Mouse (Mus musculus) cerebellum, adult 2 months (tissue): ENCODE measurements around the gene Ulk4. TPM values are rescaled to one million over a fixed set of nuclear protein-coding genes. Genes with fewer than 3 reads are reported as not detected.

ENCODE experiments used
- DNase-seq, 2 experiments: peaks; one replicate each; pipeline ENCODE4 v3.0.0; 2021
- H3K27ac ChIP-seq: fragments of 200-500 bp; 2 replicates; pipeline ENCODE4 v1.5.1; 2012; ENCODE audit warnings: low read length, control low read depth, inconsistent platforms; ENCODE audit not compliant: insufficient read depth
- H3K27me3 ChIP-seq: fragments of 200-500 bp; 2 replicates; pipeline ENCODE4 v1.6.1; 2012; ENCODE audit warnings: inconsistent platforms, mild to moderate bottlenecking, low read length, moderate library complexity; ENCODE audit not compliant: control insufficient read depth, insufficient read depth
- H3K4me1 ChIP-seq: fragments of 200-500 bp; 2 replicates; pipeline ENCODE4 v1.6.1; 2011; ENCODE audit warnings: low read length; ENCODE audit not compliant: control insufficient read depth, insufficient read depth
- H3K4me3 ChIP-seq: fragments of 200-500 bp; replicated peaks from 2 replicates; pipeline ENCODE3; 2011; ENCODE audit warnings: mild to moderate bottlenecking, low read depth, low read length, control low read depth; ENCODE audit not compliant: insufficient read depth
- CTCF ChIP-seq: fragments of 200-500 bp; IDR thresholded peaks from 2 replicates; pipeline ENCODE4 v1.5.1; 2011; ENCODE audit warnings: low read depth, mild to moderate bottlenecking, control low read depth, low read length, moderate library complexity, borderline replicate concordance; ENCODE audit not compliant: insufficient read depth
- POLR2A ChIP-seq: fragments of 200-500 bp; IDR thresholded peaks from 2 replicates; pipeline ENCODE4 v1.6.1; 2011; ENCODE audit warnings: low read length, control low read depth, borderline replicate concordance; ENCODE audit not compliant: insufficient read depth
- WGBS: fragments of 180-500 bp; shearing (Covaris S2); methylation state at CpG from one replicate; pipeline ENCODE4 v1.1.7; 2018; 5-methylcytosine and 5-hydroxymethylcytosine counted together
- polyA plus RNA-seq: library from polyadenylated mRNA; depleted of rRNA; stranded (reverse); fragments of >200 nt; gene quantifications from 2 replicates; pipeline ENCODE4 v1.2.3, GENCODE M21; 2012

The Ulk4 gene
- polyA plus RNA-seq, 1 experiment, result 2.1 TPM

- WGBS, result 50% methylated on average over 14 of the region's 14 CpGs
- no peaks in the 10 kb centered on the region for H3K27me3 ChIP-seq
- H3K27ac ChIP-seq, result no peak overlapping the region
- H3K4me3 ChIP-seq, result no peak overlapping the region
- no peak for TF ChIP-seq CTCF
- no peak for DNase-seq
- no peaks in the 10 kb centered on the region for H3K4me1 ChIP-seq
Measured at GRCm38 (mm10) chr9:121023526-121024264, 253.3 kb downstream of the Ulk4 start.

DNA sequence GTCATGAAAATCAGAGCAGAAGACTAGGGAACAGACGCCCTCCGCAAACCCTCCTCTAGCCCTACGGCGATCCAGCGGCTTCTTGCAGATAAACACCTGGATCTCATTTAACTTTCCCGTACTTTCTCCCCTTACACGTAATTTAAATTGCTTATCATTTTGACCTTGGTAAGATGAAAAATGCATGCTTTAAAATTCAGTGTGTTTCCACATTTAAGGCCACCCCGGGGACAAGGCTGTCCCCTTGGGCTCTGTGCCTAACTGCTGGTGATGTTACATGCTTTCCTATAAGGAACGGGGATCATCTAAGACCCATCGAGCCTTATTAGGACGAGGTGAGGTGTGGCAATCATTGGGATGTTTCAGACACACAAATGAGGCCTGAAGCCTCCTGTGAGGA is 256.6 kb downstream of the Ulk4 start:
- H3K4me1 ChIP-seq, result no peaks in the 10 kb centered on the region
- TF ChIP-seq POLR2A, result no peak
- TF ChIP-seq CTCF, result no peak
- WGBS, result 97% methylated on average over 11 of the region's 11 CpGs
- no peak overlapping the region for H3K27ac ChIP-seq
- DNase-seq, result no peak
- no peaks in the 10 kb centered on the region for H3K27me3 ChIP-seq
- no peak overlapping the region for H3K4me3 ChIP-seq

- no peak overlapping the region for H3K4me3 ChIP-seq
- H3K27ac ChIP-seq, result no peak overlapping the region
- no peaks in the 10 kb centered on the region for H3K27me3 ChIP-seq
- DNase-seq, result no peak
- no peak for TF ChIP-seq POLR2A
- no peak for TF ChIP-seq CTCF
- no peaks in the 10 kb centered on the region for H3K4me1 ChIP-seq
- WGBS, result 89% methylated on average over 13 of the region's 13 CpGs
Measured at GRCm38 (mm10) chr9:121019932-121020331, 257.1 kb downstream of the Ulk4 start.

DNA sequence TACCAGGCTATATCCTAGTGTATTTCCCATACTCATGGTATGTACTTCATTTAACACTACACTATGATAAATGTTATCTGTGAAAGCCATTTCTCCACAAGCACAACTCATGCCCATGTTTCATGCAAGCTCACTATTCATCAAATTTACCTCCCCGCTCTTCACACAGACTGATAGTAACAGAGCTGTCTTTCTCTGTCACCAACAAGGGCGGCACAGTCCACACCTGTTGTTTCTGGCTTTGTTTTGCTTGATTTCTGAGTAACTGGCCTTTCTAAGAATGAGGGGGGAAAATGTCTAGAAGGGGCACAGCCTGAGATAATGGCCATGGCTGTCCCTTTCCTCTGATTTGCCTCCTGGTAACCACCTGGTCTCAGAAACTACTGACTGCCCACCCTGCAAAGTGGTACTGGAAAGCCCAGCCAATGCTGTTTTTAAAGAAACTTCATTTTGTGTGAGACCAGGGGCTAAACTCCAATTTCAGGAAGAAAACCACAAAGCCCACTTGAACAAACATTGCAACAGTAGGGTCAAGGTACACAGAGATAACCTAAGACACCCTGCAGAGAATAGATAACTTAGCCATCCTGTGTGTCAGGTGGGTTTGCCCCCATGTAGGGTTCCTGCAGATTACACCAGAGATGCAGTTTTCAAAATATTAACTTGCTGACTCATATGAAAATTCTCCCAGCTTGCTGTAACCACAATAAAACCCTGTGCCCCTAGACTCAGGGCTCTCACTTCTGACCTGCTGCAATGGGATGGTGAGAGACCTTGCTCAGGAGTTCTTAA is 258.3 kb downstream of the Ulk4 start:
- no peak overlapping the region for H3K27ac ChIP-seq
- 92% methylated on average over 2 of the region's 2 CpGs for WGBS
- no peak for DNase-seq
- H3K4me3 ChIP-seq, result no peak overlapping the region
- no peaks in the 10 kb centered on the region for H3K27me3 ChIP-seq
- H3K4me1 ChIP-seq, result no peaks in the 10 kb centered on the region
- TF ChIP-seq POLR2A (no peak), CTCF (no peak)

DNA sequence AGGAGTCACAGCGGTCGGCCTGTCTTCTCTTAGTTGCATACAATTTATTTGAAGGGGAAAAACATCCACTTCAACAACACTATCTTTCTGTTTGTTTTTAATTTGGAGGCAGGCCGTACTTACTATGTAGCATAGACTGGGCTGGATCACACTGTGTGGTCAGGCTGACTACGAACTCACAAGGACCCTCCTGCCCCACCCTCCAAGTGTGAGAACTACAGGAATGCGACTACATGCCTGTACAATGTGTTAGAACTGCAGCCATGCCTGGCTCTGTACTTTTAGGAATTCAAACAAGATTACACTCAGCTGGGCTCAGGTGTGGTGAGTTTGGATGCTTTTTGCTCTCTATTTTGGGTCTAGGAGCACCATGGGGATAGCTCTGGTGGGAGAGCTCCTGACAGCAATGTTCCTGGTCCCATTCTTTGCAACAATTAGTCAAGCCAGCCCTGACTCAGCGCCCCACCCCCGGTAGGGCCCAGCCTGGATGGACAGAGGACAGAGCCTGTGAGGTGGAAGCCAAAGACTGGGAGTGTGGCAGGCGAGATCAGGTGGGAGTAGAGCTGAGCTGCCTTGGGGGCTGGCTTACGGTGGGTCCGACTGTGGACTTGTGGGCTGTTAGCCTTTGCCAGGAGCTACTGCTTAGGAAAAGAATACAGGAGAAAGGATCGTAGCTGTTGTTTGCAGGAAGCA is 261.0 kb downstream of the Ulk4 start:
- WGBS, result 74% methylated on average over 11 of the region's 11 CpGs
- no peaks in the 10 kb centered on the region for H3K27me3 ChIP-seq

DNA sequence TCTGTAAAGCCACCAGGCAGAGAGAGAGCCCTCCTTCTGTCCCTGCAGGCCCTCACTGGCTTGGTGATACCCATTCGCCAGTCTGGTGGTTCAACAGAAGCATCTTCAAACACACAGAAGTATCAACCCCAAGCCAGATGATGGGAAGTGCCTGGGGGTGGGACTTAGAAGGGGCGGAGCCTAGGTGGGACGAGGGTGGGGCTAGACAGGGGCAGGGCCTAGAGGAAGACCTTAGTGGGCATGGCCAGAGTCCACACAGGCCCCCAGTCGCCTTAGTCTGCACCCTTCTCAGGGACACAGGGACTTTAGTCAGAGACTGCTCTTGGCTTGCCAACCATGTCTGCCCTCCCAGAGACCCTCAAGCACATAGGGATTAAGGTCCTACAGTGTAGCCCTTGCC is 265.5 kb downstream of the Ulk4 start:
- Histone ChIP-seq H3K27ac (no peak overlapping the region), H3K4me1 (no peaks in the 10 kb centered on the region), H3K4me3 (no peak overlapping the region), H3K27me3 (no peaks in the 10 kb centered on the region)
- DNase-seq, result no peak
- TF ChIP-seq POLR2A, result no peak
- no peak for TF ChIP-seq CTCF
- 60% methylated on average over 4 of the region's 4 CpGs for WGBS

More for the DNA sequence above, 261.0 kb downstream of the Ulk4 start:
- no peak for DNase-seq
- Histone ChIP-seq H3K27ac (no peak overlapping the region), H3K4me1 (no peaks in the 10 kb centered on the region), H3K4me3 (no peak overlapping the region)
- TF ChIP-seq CTCF, result no peak
- TF ChIP-seq POLR2A, result no peak

DNA sequence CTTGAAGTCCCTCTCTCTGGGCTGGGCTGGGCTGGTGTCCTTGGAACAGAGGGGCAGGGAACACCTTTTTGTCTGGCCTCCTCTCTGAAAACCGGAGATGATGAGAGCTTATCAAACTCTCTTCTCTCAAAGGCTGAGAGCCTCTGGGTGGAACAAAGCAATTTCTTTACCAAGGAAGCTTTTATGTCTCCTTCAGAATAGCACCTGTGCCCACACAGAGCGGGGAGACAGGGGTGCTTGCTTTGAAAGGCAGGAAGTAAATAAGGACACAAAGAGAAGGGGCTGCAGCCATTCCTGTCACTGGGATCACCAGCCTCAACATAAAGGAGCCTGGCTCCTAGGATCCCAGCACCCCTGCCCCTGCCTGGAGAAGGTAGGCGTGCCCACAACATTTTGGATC is 266.5 kb downstream of the Ulk4 start:
- Histone ChIP-seq H3K4me3 (no peak overlapping the region), H3K27ac (no peak overlapping the region), H3K4me1 (no peaks in the 10 kb centered on the region), H3K27me3 (no peaks in the 10 kb centered on the region)
- no peak for DNase-seq
- 81% methylated on average over 3 of the region's 3 CpGs for WGBS
- TF ChIP-seq POLR2A (no peak), CTCF (no peak)

DNA sequence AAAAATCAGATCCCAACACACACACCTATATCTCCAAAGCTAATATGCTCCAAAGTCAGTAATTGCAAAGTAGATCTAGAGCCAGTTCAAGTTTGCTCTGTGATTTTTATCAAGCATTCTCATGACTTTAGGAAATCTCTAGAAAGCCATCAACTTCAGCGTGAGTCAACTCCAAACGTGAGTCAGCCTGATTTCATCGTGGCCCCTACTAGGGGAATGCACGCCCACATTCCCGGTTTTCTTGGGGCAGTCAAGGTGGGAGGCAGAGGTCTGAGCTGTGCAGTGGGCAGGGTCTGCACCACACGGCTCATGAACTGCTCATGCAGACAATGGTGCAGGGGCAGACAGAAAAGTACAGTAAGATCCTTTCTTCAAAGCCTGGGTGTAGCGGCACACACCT is 271.0 kb downstream of the Ulk4 start:
- H3K4me3 ChIP-seq, result no peak overlapping the region
- no peak overlapping the region for H3K27ac ChIP-seq
- TF ChIP-seq CTCF, result no peak
- no peak for TF ChIP-seq POLR2A
- no peak for DNase-seq
- H3K27me3 ChIP-seq, result no peaks in the 10 kb centered on the region
- no peaks in the 10 kb centered on the region for H3K4me1 ChIP-seq
- WGBS, result 93% methylated on average over 7 of the region's 7 CpGs
